Comparison of ENCODE assay signal across 30 mouse cellular contexts in genomic region chr3:107441306-107441705, GRCm38 (mm10). TPM values are rescaled to one million over a fixed set of nuclear protein-coding genes. Genes with fewer than 3 reads are reported as not detected.
DNase-seq lines count a peak whose midpoint lies in the region; TF ChIP-seq lines count a peak whose summit lies in the region.
"Had no signal": no experiment of that assay in that cellular context is flagged by ENCODE, and none has a peak within 500 bp of the region (broad histone marks: within the 10 kb centered on the region; RNA-seq: fewer than 3 reads in every experiment).

No protein-coding gene starts in this region.

- no peak for TF ChIP-seq CTCF in gastrocnemius, adult 2 months (IDR thresholded peaks at IDR 0.05)
- no peak for TF ChIP-seq CTCF in left cerebral cortex, adult 2 months (IDR thresholded peaks at IDR 0.05)

- intact Hi-C loops in gastrocnemius, adult 2 months (cut with DNase I), result no loop called here
- intact Hi-C loops in gastrocnemius, postnatal 14 days (cut with DNase I; ENCODE audit: low total_unique reads), result no loop called here
- intact Hi-C loops in left cerebral cortex, adult 2 months (cut with DNase I), result no loop called here
- intact Hi-C loops in left cerebral cortex, postnatal 4 days (cut with DNase I), result no loop called here

- peak overlapping the region; percentile 86 for H3K27ac ChIP-seq in gastrocnemius, adult 2 months
- peak overlapping the region; percentile 85 for H3K27ac ChIP-seq in left cerebral cortex, adult 2 months
- H3K27ac ChIP-seq: embryonic facial prominence, embryonic 10.5 days; embryonic facial prominence, embryonic 13.5 days; forebrain, embryonic 12.5 days; forebrain, embryonic 15.5 days; heart, adult 2 months; heart, embryonic 10.5 days; heart, embryonic 13.5 days; hindbrain, embryonic 14.5 days; hindbrain, postnatal 0 days had no signal

- peak overlapping the region; percentile 44 for H3K4me3 ChIP-seq in gastrocnemius, adult 2 months
- H3K4me3 ChIP-seq in left cerebral cortex, adult 2 months, result no peak overlapping the region
- H3K4me3 ChIP-seq: embryonic facial prominence, embryonic 10.5 days; embryonic facial prominence, embryonic 13.5 days; erythroblast, embryonic 14.5 days; forebrain, embryonic 12.5 days; forebrain, embryonic 15.5 days; heart, adult 2 months; heart, embryonic 10.5 days; heart, embryonic 13.5 days had no signal

- DNase-seq in gastrocnemius, adult 2 months, result peak; percentile 52
- DNase-seq in gastrocnemius, postnatal 14 days, result no peak
- peak in 1 of 2 experiments; percentile 40 for DNase-seq in left cerebral cortex, adult 2 months (ENCODE audit: extremely low spot score in 1 of 2, low spot score in 2 of 2)
- DNase-seq in left cerebral cortex, postnatal 4 days, result no peak
- peak; percentile 65 to 68 for DNase-seq in right cerebral cortex, postnatal 10 days (ENCODE audit: low spot score in 2 of 2)
- no peak for DNase-seq in right cerebral cortex, postnatal 25 days
- DNase-seq in adipocyte (ENCODE audit: low spot score), result no peak
- DNase-seq: adrenal gland, adult 2 months; adrenal gland, postnatal 14 days; B cell, adult 2 months; cerebellum, adult 11-12 months; cerebellum, adult 8-10 months; cerebellum, postnatal 10 days; cerebellum, postnatal 36 days; embryo, embryonic 11 days; gastrocnemius, postnatal 36 days; heart, adult 2 months; heart, postnatal 14 days; heart, postnatal 4 days had no signal

RNA-seq across cellular contexts. Expression of gene Kcnc4, which starts 18.0 kb away (rescaled TPM):
- 10 to 100 TPM; 51.9 to 72.3 TPM for total RNA-seq in gastrocnemius, adult 2 months (2021)
- 10 to 100 TPM; 49.3 to 51.9 TPM for total RNA-seq in gastrocnemius, postnatal 14 days (2021)
- 10 to 100 TPM; 68.4 to 73.4 TPM for total RNA-seq in left cerebral cortex, adult 2 months (2021)
- 10 to 100 TPM; 21.2 to 25.8 TPM for total RNA-seq in left cerebral cortex, postnatal 4 days (2021)
- total RNA-seq: CH12.LX; granulocyte monocyte progenitor cell, adult 5-6 weeks had no signal

Comparison
In these comparisons a context has a peak if more than half of its experiments do, and no peak if none do; other contexts are left out.
1. DNase-seq: peak in gastrocnemius, adult 2 months (single experiment) and right cerebral cortex, postnatal 10 days (2 of 2); none in gastrocnemius, postnatal 14 days (single experiment), left cerebral cortex, postnatal 4 days (single experiment), right cerebral cortex, postnatal 25 days (single experiment) and adipocyte (single experiment).